Mouse (Mus musculus) testis, adult 2 months (tissue): Measurements from ENCODE around the gene Rapgef3.

Source experiments
- CTCF ChIP-seq: fragments of 200-500 bp; IDR thresholded peaks from 2 replicates; pipeline ENCODE4 v1.5.1; 2012; ENCODE audit warnings: low read depth, mild to moderate bottlenecking, inconsistent platforms, low read length, moderate library complexity; ENCODE audit not compliant: control insufficient read depth, insufficient read depth, insufficient replicate concordance
- POLR2A ChIP-seq: fragments of 200-500 bp; IDR thresholded peaks from 2 replicates; pipeline ENCODE4 v1.6.1; 2012; ENCODE audit warnings: low read depth, mild to moderate bottlenecking, inconsistent platforms, low read length, moderate library complexity; ENCODE audit not compliant: control insufficient read depth

DNA sequence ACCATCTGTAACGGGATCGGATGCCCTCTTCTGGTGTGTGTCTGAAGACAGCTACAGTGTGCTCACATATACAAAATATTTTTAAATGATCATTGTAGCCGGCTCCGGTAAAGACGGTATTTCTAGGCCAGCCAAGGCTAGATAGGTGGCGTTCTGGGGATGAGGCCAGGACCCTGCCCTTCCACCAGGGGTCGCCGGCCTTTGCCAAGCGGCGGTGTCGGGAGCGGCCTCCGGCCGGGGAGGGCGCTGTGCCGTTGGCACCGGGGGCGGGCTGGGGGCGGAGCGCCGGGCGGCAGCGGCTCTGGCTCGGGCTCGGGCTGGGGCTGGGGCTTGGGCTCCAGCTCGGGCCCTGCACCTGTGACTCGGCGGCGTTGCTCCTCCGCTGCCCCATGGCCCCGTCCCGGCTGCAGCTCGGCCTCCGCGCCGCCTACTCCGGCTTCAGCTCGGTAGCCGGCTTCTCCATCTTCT is 16.4 kb upstream of the Rapgef3 start:
- peak; percentile 66 for TF ChIP-seq POLR2A
- TF ChIP-seq CTCF = peak; percentile 67; the same call in 1 of the 2 replicates
